Mouse (Mus musculus): ENCODE measurements around the gene Krtap5-2. TPM values are rescaled to one million over a fixed set of nuclear protein-coding genes. Genes with fewer than 3 reads are reported as not detected.
"Not testable (repeated sequence)": the region's sequence is repeated elsewhere in the genome, so short reads cannot be mapped to it uniquely, and the experiment has no call there.

Krtap5-2 gene
- polyA plus RNA-seq, 1 experiment from 2014 or later = not detected

GRCm38 (mm10) chr7:142140696-142141095, 35.1 kb downstream of the Krtap5-2 start:
- Histone ChIP-seq H3K4me1 (ENCODE audit: insufficient read depth) (no peaks in the 10 kb centered on the region), H3K27me3 (ENCODE audit: insufficient read depth, low read length) (no peaks in the 10 kb centered on the region), H3K9me3 (ENCODE audit: low read depth, low read length) (no peaks in the 10 kb centered on the region), H3K27ac (ENCODE audit: low read depth) (no peak overlapping the region), H3K9ac (no peak overlapping the region), H3K36me3 (ENCODE audit: insufficient read depth) (no peaks in the 10 kb centered on the region), H3K4me2 (no peak overlapping the region), H3K4me3 (ENCODE audit: low read depth, low read length) (no peak overlapping the region)
- 35% methylated on average over 1 of the region's 1 CpGs for WGBS
- ATAC-seq (ENCODE audit: insufficient read depth) = no peak
- DNase-seq = no peak
- no peak for TF ChIP-seq CTCF (IDR thresholded peaks at IDR 0.05; ENCODE audit: low read depth)

GRCm38 (mm10) chr7:142135934-142136333, 39.9 kb downstream of the Krtap5-2 start, which contains the start of gene Gm39115:
Gm39115 (minus strand) TSS chr7:142136034.
- H3K4me2 ChIP-seq; H3K4me3 ChIP-seq (ENCODE audit: low read depth, low read length); H3K9ac ChIP-seq; H3K36me3 ChIP-seq (ENCODE audit: insufficient read depth); H3K9me3 ChIP-seq (ENCODE audit: low read depth, low read length); DNase-seq; H3K27ac ChIP-seq (ENCODE audit: low read depth); H3K4me1 ChIP-seq (ENCODE audit: insufficient read depth); H3K27me3 ChIP-seq (ENCODE audit: insufficient read depth, low read length); ATAC-seq (ENCODE audit: insufficient read depth): not testable (repeated sequence)
- WGBS = 52% methylated on average over 2 of the region's 2 CpGs

GRCm38 (mm10) chr7:142134206-142134995, 41.4 kb downstream of the Krtap5-2 start:
- Histone ChIP-seq H3K4me3 (ENCODE audit: low read depth, low read length) (no peak overlapping the region), H3K4me2 (no peak overlapping the region), H3K9me3 (ENCODE audit: low read depth, low read length) (no peaks in the 10 kb centered on the region), H3K9ac (no peak overlapping the region), H3K36me3 (ENCODE audit: insufficient read depth) (no peaks in the 10 kb centered on the region), H3K27ac (ENCODE audit: low read depth) (no peak overlapping the region), H3K4me1 (ENCODE audit: insufficient read depth) (no peaks in the 10 kb centered on the region), H3K27me3 (ENCODE audit: insufficient read depth, low read length) (no peaks in the 10 kb centered on the region)
- DNase-seq (peak; percentile 38), ATAC-seq (ENCODE audit: insufficient read depth) (no peak)
- WGBS = 36% methylated on average over 4 of the region's 4 CpGs
- peak; percentile 49 for TF ChIP-seq CTCF (IDR thresholded peaks at IDR 0.05; ENCODE audit: low read depth)

GRCm38 (mm10) chr7:142128843-142129242, 47.0 kb downstream of the Krtap5-2 start:
- no peaks in the 10 kb centered on the region for H3K27me3 ChIP-seq (ENCODE audit: insufficient read depth, low read length)
- H3K9ac ChIP-seq = no peak overlapping the region
- TF ChIP-seq CTCF (IDR thresholded peaks at IDR 0.05; ENCODE audit: low read depth) = peak; percentile 44
- no peaks in the 10 kb centered on the region for H3K4me1 ChIP-seq (ENCODE audit: insufficient read depth)
- ATAC-seq (ENCODE audit: insufficient read depth) (no peak), DNase-seq (peak; percentile 4)
- H3K4me2 ChIP-seq = no peak overlapping the region
- no peak overlapping the region for H3K27ac ChIP-seq (ENCODE audit: low read depth)
- no peaks in the 10 kb centered on the region for H3K36me3 ChIP-seq (ENCODE audit: insufficient read depth)
- WGBS = 56% methylated on average over 4 of the region's 4 CpGs
- no peak overlapping the region for H3K4me3 ChIP-seq (ENCODE audit: low read depth, low read length)
- no peaks in the 10 kb centered on the region for H3K9me3 ChIP-seq (ENCODE audit: low read depth, low read length)

Other genes with a start within 250 kb of the Krtap5-2 start
- gene Brsk2, start 226.3 kb downstream of the Krtap5-2 start, polyA plus RNA-seq (2014; fragmentation: Nextera tagmentation; extraction: Ambion mirVana) = 0.81 and 0.88 TPM in 2 replicates
- gene Mob2, start 114.9 kb downstream of the Krtap5-2 start, polyA plus RNA-seq (2014; fragmentation: Nextera tagmentation; extraction: Ambion mirVana) = 76.2 and 78.4 TPM in 2 replicates
- 1.8 and 1.9 TPM in 2 replicates for gene Dusp8, start 80.2 kb downstream of the Krtap5-2 start, polyA plus RNA-seq (2014; fragmentation: Nextera tagmentation; extraction: Ambion mirVana)
- not detected in 2 replicates for gene Gm45618, start 55.3 kb downstream of the Krtap5-2 start, polyA plus RNA-seq (2014; fragmentation: Nextera tagmentation; extraction: Ambion mirVana)
- gene Gm39115, start 40.0 kb downstream of the Krtap5-2 start, polyA plus RNA-seq (2014; fragmentation: Nextera tagmentation; extraction: Ambion mirVana) = not detected in 2 replicates
- gene Gm45337, start 31.4 kb downstream of the Krtap5-2 start, polyA plus RNA-seq (2014; fragmentation: Nextera tagmentation; extraction: Ambion mirVana) = not detected in 2 replicates
- gene Gm29735, start 18.9 kb downstream of the Krtap5-2 start, polyA plus RNA-seq (2014; fragmentation: Nextera tagmentation; extraction: Ambion mirVana) = not detected in 2 replicates
- not detected in 2 replicates for gene Gm4553, start 10.3 kb downstream of the Krtap5-2 start, polyA plus RNA-seq (2014; fragmentation: Nextera tagmentation; extraction: Ambion mirVana)
- not detected in 2 replicates for gene Gm10153, start 14.4 kb upstream of the Krtap5-2 start, polyA plus RNA-seq (2014; fragmentation: Nextera tagmentation; extraction: Ambion mirVana)
- not detected in 2 replicates for gene Krtap5-3, start 25.4 kb upstream of the Krtap5-2 start, polyA plus RNA-seq (2014; fragmentation: Nextera tagmentation; extraction: Ambion mirVana)
- not detected in 2 replicates for gene Gm7579, start 35.9 kb upstream of the Krtap5-2 start, polyA plus RNA-seq (2014; fragmentation: Nextera tagmentation; extraction: Ambion mirVana)
- not detected in 2 replicates for gene Krtap5-5, start 54.0 kb upstream of the Krtap5-2 start, polyA plus RNA-seq (2014; fragmentation: Nextera tagmentation; extraction: Ambion mirVana)
- gene Gm40460, start 65.1 kb upstream of the Krtap5-2 start, polyA plus RNA-seq (2014; fragmentation: Nextera tagmentation; extraction: Ambion mirVana) = not detected in 2 replicates
- gene Gm2431, start 82.3 kb upstream of the Krtap5-2 start, polyA plus RNA-seq (2014; fragmentation: Nextera tagmentation; extraction: Ambion mirVana) = not detected in 2 replicates
- not detected in 2 replicates for gene Gm4559, start 98.4 kb upstream of the Krtap5-2 start, polyA plus RNA-seq (2014; fragmentation: Nextera tagmentation; extraction: Ambion mirVana)
- not detected in 2 replicates for gene Krtap5-1, start 121.1 kb upstream of the Krtap5-2 start, polyA plus RNA-seq (2014; fragmentation: Nextera tagmentation; extraction: Ambion mirVana)
- gene Krtap5-4, start 127.5 kb upstream of the Krtap5-2 start, polyA plus RNA-seq (2014; fragmentation: Nextera tagmentation; extraction: Ambion mirVana) = not detected in 2 replicates
- gene Ifitm10, start 197.7 kb upstream of the Krtap5-2 start, polyA plus RNA-seq (2014; fragmentation: Nextera tagmentation; extraction: Ambion mirVana) = 3.4 and 4.0 TPM in 2 replicates
- gene Gm49369, start 206.7 kb upstream of the Krtap5-2 start, polyA plus RNA-seq (2014; fragmentation: Nextera tagmentation; extraction: Ambion mirVana) = 3.0 TPM in 1 of 2 replicates, not detected in the other
- gene Ctsd, start 212.0 kb upstream of the Krtap5-2 start, polyA plus RNA-seq (2014; fragmentation: Nextera tagmentation; extraction: Ambion mirVana) = 239 and 240 TPM in 2 replicates

Measured in lung, embryonic 14.5 days (tissue).